Mouse (Mus musculus) kidney, adult 2 months (tissue): ENCODE results near the gene Rai14. TPM values are rescaled to one million over a fixed set of nuclear protein-coding genes. Genes with fewer than 3 reads are reported as not detected.

ENCODE experiments used
- DNase-seq: peaks from one replicate; pipeline ENCODE4 v3.0.0; 2021
- H3K27ac ChIP-seq: fragments of 200-500 bp; 2 replicates; pipeline ENCODE4 v1.5.1; 2012; ENCODE audit warnings: low read depth, low read length, control low read depth, inconsistent platforms; ENCODE audit not compliant: insufficient read depth
- H3K27me3 ChIP-seq: fragments of 200-500 bp; replicated peaks from 2 replicates; pipeline ENCODE4 v1.6.1; 2012; ENCODE audit warnings: mild to moderate bottlenecking, moderate library complexity, low read length, inconsistent platforms; ENCODE audit not compliant: control insufficient read depth, insufficient read depth
- H3K36me3 ChIP-seq: fragments of 200-500 bp; 2 replicates; pipeline ENCODE4 v1.6.1; 2012; ENCODE audit warnings: mild to moderate bottlenecking, moderate library complexity, low read length, inconsistent platforms; ENCODE audit not compliant: control insufficient read depth, insufficient read depth
- H3K4me1 ChIP-seq: fragments of 200-500 bp; 2 replicates; pipeline ENCODE4 v1.6.1; 2011; ENCODE audit warnings: low read length; ENCODE audit not compliant: control insufficient read depth, insufficient read depth
- H3K4me3 ChIP-seq: fragments of 200-500 bp; 2 replicates; pipeline ENCODE4 v1.5.1; 2011; ENCODE audit warnings: mild to moderate bottlenecking, low read depth, low read length, control low read depth; ENCODE audit not compliant: insufficient read depth
- CTCF ChIP-seq: fragments of 200-500 bp; conservative IDR thresholded peaks from 2 replicates; pipeline ENCODE4 v1.5.1; 2011; ENCODE audit warnings: low read depth, mild to moderate bottlenecking, control low read depth, low read length, moderate library complexity, mixed read lengths; ENCODE audit not compliant: insufficient read depth, insufficient read length
- POLR2A ChIP-seq: fragments of 200-500 bp; IDR thresholded peaks from one replicate; pipeline ENCODE4 v1.6.1; 2011; ENCODE audit warnings: low read depth, low read length, control low read depth
- WGBS: fragments of 180-500 bp; shearing (Covaris S2); methylation state at CpG from one replicate; pipeline ENCODE4 v1.1.7; 2018; 5-methylcytosine and 5-hydroxymethylcytosine counted together
- polyA plus RNA-seq: library from polyadenylated mRNA; depleted of rRNA; stranded (reverse); fragments of >200 nt; gene quantifications from 2 replicates; pipeline ENCODE4 v1.2.3, GENCODE M21; 2012

The Rai14 gene
- polyA plus RNA-seq, 1 experiment: 8.9 TPM

DNA sequence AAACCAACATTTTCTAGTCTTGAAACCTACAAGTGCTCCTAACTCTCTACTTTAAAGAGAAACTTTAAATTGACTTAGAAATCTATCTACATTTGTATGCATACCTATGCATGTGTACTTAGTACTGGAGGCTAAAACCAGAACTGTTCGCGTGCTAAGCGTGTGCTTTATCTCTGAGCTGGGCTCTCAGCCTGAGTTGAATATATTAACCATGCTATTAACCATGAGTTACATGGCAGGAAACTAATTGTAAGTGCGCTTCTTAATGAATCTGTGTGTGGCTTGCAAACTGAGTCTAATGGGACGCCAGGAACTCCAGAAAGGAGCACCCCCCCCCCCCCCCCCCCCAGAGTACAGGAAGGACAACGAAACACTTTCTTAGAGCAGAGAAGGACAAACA is 119.0 kb downstream of the Rai14 start:
- no peak overlapping the region for H3K4me3 ChIP-seq
- 67% methylated on average over 6 of the region's 6 CpGs for WGBS
- no peak for DNase-seq
- no peaks in the 10 kb centered on the region for H3K27me3 ChIP-seq
- H3K27ac ChIP-seq: no peak overlapping the region
- H3K4me1 ChIP-seq: no peaks in the 10 kb centered on the region
- TF ChIP-seq POLR2A (no peak), CTCF (no peak)
- no peaks in the 10 kb centered on the region for H3K36me3 ChIP-seq

DNA sequence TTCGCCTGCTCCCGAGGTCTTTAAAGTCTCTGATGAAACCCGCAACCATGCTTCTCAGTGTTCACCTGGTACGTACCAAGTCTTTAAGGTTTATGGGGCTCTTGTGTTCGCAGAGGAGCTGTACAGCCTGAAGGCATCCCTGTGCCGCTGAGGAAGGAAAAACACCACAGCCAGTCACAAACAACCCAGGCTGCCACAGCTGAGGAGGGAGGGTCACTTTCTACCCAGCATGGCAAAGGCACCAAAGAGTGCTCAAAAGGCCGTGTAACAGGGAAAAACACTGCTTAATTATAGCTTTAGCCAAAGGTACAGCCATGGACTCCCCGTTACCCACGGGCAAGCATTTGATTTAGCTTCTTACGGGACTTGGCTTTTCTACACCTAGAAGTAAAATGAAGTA is 119.5 kb downstream of the Rai14 start:
- H3K4me3 ChIP-seq: no peak overlapping the region
- H3K27me3 ChIP-seq: no peaks in the 10 kb centered on the region
- no peak overlapping the region for H3K27ac ChIP-seq
- H3K4me1 ChIP-seq: no peaks in the 10 kb centered on the region
- 63% methylated on average over 10 of the region's 10 CpGs for WGBS
- DNase-seq: no peak
- TF ChIP-seq POLR2A: no peak
- TF ChIP-seq CTCF: no peak
- no peaks in the 10 kb centered on the region for H3K36me3 ChIP-seq

DNA sequence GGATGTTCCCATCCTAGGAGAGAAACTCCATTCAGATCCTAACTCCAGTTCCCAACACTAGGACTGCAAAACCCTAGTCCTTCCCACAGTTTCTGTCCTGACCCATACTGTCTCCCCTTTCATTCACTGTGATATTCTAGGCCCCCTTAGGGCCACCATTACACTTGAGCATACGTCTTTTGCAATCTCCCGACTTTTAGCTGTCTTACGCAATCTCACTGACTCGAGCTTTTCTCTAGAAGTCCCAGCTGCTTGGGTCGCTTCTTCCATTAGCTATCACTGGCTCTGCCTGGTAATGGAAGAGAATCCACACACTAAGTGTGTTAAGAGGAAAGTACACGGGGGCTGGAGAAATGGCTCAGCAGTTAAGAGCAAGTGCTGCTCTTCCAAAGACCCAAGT is 121.3 kb downstream of the Rai14 start:
- H3K4me1 ChIP-seq: no peaks in the 10 kb centered on the region
- TF ChIP-seq POLR2A: no peak
- no peak for TF ChIP-seq CTCF
- WGBS: 79% methylated on average over 6 of the region's 6 CpGs
- no peak overlapping the region for H3K4me3 ChIP-seq
- no peak for DNase-seq
- no peaks in the 10 kb centered on the region for H3K36me3 ChIP-seq
- H3K27me3 ChIP-seq: no peaks in the 10 kb centered on the region
- no peak overlapping the region for H3K27ac ChIP-seq

DNA sequence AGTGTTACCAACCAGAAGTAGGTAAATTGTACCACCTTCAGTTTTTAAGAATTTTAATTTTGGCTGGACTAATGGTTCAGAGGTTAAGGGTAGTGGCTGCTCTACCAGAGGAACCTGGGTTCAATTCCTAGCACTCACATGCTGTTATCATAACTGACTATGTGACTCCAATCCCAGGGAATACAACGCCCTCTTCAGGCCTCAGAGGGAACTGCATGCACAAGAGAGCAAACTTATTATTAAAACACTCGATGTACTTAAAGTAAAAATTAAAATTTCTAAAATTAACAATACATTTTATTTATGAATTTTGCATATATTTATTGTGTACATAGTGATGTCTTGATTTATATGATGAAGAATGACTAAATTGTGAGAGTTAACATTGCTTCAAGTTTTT is 127.9 kb downstream of the Rai14 start:
- Histone ChIP-seq H3K4me3 (no peak overlapping the region), H3K36me3 (no peaks in the 10 kb centered on the region), H3K4me1 (peaks cover 3% of the 10 kb centered on the region; the same call in 1 of the 2 replicates), H3K27ac (no peak overlapping the region), H3K27me3 (no peaks in the 10 kb centered on the region)
- WGBS: 89% methylated on average over 2 of the region's 2 CpGs
- no peak for DNase-seq
- no peak for TF ChIP-seq POLR2A
- no peak; the same call in 1 of the 2 replicates for TF ChIP-seq CTCF

DNA sequence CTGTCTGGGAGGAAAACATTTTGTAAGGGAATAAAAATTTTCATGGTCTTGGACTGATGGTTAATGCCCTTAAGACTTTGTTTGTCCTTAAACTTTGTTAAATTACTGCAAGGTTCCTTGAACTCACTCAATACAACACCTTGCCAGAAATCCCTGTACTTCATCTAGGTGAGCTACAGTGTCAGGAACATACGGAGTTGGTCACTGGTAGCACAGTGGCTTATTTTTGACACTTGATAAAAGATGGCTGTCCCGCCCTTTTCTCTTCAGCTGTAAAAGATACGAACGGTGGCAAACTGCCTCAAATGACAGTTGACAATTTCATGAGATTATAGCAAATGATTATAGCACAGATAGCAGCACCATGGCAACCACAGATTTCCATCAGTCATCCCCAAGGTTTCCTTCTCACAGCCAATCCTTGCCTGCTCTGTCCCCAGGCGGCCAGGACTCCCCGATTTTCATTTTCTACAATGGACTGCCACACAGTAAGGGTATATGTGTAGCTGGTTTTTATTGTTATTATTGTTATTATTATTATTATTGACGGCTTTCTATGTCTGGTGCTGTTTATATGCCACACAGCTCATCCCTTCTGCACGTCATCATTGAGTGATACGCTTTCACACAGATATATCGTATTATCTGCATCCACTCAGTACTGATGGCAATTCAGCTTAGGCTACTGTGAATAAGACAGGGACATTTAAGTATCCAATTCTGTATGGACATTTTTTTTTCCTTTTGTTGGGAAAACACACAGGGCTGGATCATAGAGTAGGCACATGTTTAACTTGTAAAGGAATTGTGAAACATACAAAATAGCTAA is 129.9 kb downstream of the Rai14 start:
- 92% methylated on average over 10 of the region's 10 CpGs for WGBS
- no peak for DNase-seq
- no peak for TF ChIP-seq CTCF
- no peak for TF ChIP-seq POLR2A
- H3K36me3 ChIP-seq: no peaks in the 10 kb centered on the region
- no peak overlapping the region for H3K27ac ChIP-seq
- no peaks in the 10 kb centered on the region for H3K27me3 ChIP-seq
- peaks cover 3% of the 10 kb centered on the region; the same call in 1 of the 2 replicates for H3K4me1 ChIP-seq
- no peak overlapping the region for H3K4me3 ChIP-seq

DNA sequence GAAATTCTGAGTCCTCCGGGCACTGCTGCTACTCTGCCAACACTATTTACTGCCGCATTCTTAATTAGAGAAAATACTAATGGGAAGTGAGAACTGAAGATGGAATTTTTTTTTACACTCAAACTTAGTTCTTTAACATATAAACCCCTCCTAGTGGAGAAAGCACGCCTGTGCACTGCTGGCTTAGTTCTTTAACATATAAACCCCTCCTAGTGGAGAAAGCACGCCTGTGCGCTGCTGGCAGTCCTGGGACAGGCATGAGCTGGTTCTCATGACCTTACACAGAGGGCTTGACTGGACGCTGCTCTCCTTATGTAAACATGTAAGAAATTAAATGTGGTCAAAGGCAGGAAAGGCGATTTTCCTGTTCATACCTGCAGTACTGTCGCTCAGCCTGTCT is 131.0 kb downstream of the Rai14 start:
- Histone ChIP-seq H3K27ac (peak overlapping the region; percentile 64; the same call in 1 of the 2 replicates), H3K4me1 (peaks cover 3% of the 10 kb centered on the region; the same call in 1 of the 2 replicates), H3K27me3 (no peaks in the 10 kb centered on the region), H3K36me3 (no peaks in the 10 kb centered on the region), H3K4me3 (no peak overlapping the region)
- WGBS: 28% methylated on average over 8 of the region's 8 CpGs
- no peak for TF ChIP-seq POLR2A
- TF ChIP-seq CTCF: peak; percentile 63
- DNase-seq: peak; percentile 72

DNA sequence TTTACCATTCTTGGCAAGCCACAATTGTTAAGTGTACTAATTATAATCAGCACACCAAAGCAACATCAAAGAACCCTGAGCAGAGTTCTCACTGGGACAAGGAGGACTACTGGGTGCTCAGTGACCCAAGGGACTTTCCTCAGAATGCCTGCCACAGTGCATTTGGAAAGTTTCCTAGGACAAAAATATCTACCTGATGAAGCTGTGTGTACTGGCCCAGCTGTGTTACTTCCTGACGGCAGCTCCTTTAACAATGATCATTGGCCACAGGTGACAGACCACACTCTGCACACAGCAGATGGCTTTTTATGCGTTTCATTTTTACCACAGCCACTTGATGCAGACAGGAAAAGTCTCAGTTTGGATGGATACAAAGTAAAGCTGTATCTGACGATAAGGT is 135.3 kb downstream of the Rai14 start:
- Histone ChIP-seq H3K36me3 (no peaks in the 10 kb centered on the region), H3K27ac (no peak overlapping the region)
- 70% methylated on average over 3 of the region's 3 CpGs for WGBS

More for the DNA sequence above, 135.3 kb downstream of the Rai14 start:
- no peak for TF ChIP-seq CTCF
- no peak for TF ChIP-seq POLR2A
- DNase-seq: peak; percentile 8
- H3K4me1 ChIP-seq: peaks cover 3% of the 10 kb centered on the region; the same call in 1 of the 2 replicates
- no peak overlapping the region for H3K4me3 ChIP-seq
- no peaks in the 10 kb centered on the region for H3K27me3 ChIP-seq
